Mouse (Mus musculus) midbrain, embryonic 12.5 days (tissue): ENCODE measurements at regions not wholly inside any gene's neighbourhood (a gene's known extent, or its start where the extent isn't known, plus 50 kb on each side); places are given as distances from the start of the nearest gene placed in this dataset.
"Not testable (repeated sequence)": the region's sequence is repeated elsewhere in the genome, so short reads cannot be mapped to it uniquely, and the experiment has no call there.

Experiments used
- ATAC-seq: fragments of 200-750 bp; cut with Nextera tagmentation; 2 replicates; pipeline ENCODE4 v1.8.0; 2017; ENCODE audit warnings: low read depth, moderate TSS enrichment, moderate library complexity; ENCODE audit not compliant: low FRiP score
- H3K27ac ChIP-seq: fragments of 300-500 bp; sonication (generic); replicated peaks from 2 replicates; pipeline ENCODE4 v1.5.1; 2016; ENCODE audit warnings: mild to moderate bottlenecking
- H3K27me3 ChIP-seq: fragments of 300-500 bp; sonication (generic); 2 replicates; pipeline ENCODE4 v1.6.1; 2016; ENCODE audit warnings: mild to moderate bottlenecking
- H3K36me3 ChIP-seq: fragments of 300-500 bp; sonication (generic); 2 replicates; pipeline ENCODE4 v1.6.1; 2016
- H3K4me1 ChIP-seq: fragments of 300-500 bp; sonication (generic); 2 replicates; pipeline ENCODE4 v1.6.1; 2016
- H3K4me2 ChIP-seq: fragments of 300-500 bp; sonication (generic); replicated peaks from 2 replicates; pipeline ENCODE4 v1.6.1; 2016; ENCODE audit warnings: mild to moderate bottlenecking, moderate library complexity
- H3K4me3 ChIP-seq: fragments of 300-500 bp; sonication (generic); 2 replicates; pipeline ENCODE4 v1.5.1; 2016; ENCODE audit warnings: mild to moderate bottlenecking
- H3K9ac ChIP-seq: fragments of 300-500 bp; sonication (generic); replicated peaks from 2 replicates; pipeline ENCODE4 v1.6.1; 2016; ENCODE audit warnings: mild to moderate bottlenecking, moderate library complexity
- H3K9me3 ChIP-seq: fragments of 300-500 bp; sonication (generic); 2 replicates; pipeline ENCODE4 v1.6.1; 2016; ENCODE audit warnings: mild to moderate bottlenecking
- WGBS: fragments of 180-500 bp; shearing (Covaris S2); methylation state at CpG from one replicate; pipeline ENCODE4 v1.1.7; 2016; 5-methylcytosine and 5-hydroxymethylcytosine counted together

DNA sequence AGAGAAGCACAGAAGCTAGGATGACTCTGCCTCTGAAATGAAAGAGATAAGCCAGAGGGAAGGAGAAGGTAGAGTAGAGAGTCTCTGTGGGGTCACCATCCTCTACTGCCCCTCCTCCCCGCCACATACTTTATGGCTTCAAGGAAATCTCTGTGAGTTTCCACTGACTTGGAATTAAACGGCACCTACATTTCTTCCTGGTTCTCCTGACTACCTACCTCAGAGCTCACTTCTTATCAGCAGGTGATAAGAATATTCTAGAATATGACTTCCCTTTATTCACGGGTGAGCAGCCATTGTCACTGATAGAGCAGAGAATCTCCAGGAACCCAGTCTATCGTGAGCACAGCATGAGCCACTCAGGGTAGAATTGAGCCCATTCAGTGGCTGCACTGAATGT is 111.3 kb upstream of the Kcnk2 start:
- Histone ChIP-seq H3K27me3 (no peaks in the 10 kb centered on the region), H3K4me1 (no peaks in the 10 kb centered on the region), H3K4me3 (no peak overlapping the region), H3K9ac (no peak overlapping the region), H3K36me3 (no peaks in the 10 kb centered on the region), H3K9me3 (peaks cover 12% of the 10 kb centered on the region), H3K27ac (no peak overlapping the region), H3K4me2 (no peak overlapping the region)
- no peak for ATAC-seq
- WGBS = 59% methylated on average over 4 of the region's 4 CpGs

DNA sequence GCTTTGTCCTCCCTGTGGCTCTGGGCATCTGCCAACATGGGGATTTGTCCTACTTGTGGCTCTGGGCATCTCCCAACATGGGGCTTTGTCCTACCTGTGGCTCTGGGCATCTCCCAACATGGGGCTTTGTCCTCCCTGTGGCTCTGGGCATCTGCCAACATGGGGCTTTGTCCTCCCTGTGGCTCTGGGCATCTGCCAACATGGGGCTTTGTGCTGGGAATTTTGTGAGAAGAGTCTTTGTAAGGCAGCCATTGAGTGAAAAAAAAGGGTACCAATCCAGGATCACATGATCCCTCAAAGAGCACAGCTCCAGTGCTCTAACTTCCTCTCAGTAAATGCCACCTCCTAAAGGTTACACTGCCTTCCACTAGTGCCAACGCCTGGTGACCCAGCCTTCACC is 105.2 kb upstream of the Kcnk2 start:
- not testable (repeated sequence) for H3K4me1 ChIP-seq, H3K9ac ChIP-seq, H3K27ac ChIP-seq, H3K4me3 ChIP-seq, ATAC-seq, H3K27me3 ChIP-seq, H3K36me3 ChIP-seq, H3K4me2 ChIP-seq
- peaks cover 17% of the 10 kb centered on the region for H3K9me3 ChIP-seq
- WGBS = 88% methylated on average over 1 of the region's 1 CpGs

DNA sequence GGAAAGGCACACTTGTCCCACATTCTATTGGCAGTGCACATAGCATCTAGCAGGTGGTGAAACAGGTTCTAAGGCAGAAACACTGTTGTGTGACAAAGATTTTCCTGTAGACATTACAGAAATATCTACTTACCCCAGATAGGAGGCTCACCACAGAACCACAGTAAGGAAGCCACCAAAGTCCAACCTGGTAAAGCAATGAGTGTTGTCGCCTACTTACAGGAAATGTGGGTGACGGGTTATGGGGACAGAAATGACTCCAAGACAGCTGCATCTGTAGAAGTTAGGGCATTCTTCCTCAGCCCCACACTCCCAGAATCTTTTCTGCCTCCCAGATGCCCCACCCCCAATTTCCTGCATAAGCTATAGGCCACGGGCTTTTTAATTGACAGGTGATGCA is 97.6 kb upstream of the Kcnk2 start:
- H3K36me3 ChIP-seq = no peaks in the 10 kb centered on the region
- no peaks in the 10 kb centered on the region for H3K27me3 ChIP-seq
- no peak overlapping the region for H3K4me2 ChIP-seq
- no peaks in the 10 kb centered on the region for H3K9me3 ChIP-seq
- no peak for ATAC-seq
- no peak overlapping the region for H3K27ac ChIP-seq
- H3K9ac ChIP-seq = no peak overlapping the region
- H3K4me3 ChIP-seq = no peak overlapping the region
- peaks cover 4% of the 10 kb centered on the region; the same call in 1 of the 2 replicates for H3K4me1 ChIP-seq
- whole genome bisulfite sequencing = 89% methylated on average over 3 of the region's 3 CpGs

DNA sequence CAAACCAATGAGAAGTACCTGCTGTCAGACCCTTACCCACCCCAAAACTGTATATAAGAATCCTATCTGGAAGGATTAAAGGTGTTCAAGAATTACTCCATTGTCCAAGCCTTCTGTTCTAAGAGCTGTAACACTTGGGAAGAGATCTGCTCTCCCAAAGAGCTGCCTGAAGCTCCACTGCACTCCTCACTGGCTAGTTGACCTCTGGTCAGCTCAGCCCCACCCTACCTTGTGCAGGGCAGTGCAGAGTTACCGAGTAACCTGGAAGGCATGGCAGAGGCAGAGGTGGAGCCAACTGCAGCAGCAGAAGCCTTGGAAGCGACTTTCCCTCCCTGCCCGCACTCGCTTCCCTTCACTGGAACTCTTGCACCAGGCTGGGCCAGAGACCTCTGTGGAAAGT is 97.1 kb upstream of the Kcnk2 start:
- no peak for ATAC-seq
- no peak overlapping the region for H3K27ac ChIP-seq
- no peaks in the 10 kb centered on the region for H3K9me3 ChIP-seq
- no peak overlapping the region for H3K9ac ChIP-seq
- 66% methylated on average over 4 of the region's 4 CpGs for WGBS
- peaks cover 10% of the 10 kb centered on the region; the same call in 1 of the 2 replicates for H3K4me1 ChIP-seq
- no peak overlapping the region for H3K4me3 ChIP-seq
- H3K4me2 ChIP-seq = no peak overlapping the region
- no peaks in the 10 kb centered on the region for H3K36me3 ChIP-seq
- no peaks in the 10 kb centered on the region for H3K27me3 ChIP-seq

DNA sequence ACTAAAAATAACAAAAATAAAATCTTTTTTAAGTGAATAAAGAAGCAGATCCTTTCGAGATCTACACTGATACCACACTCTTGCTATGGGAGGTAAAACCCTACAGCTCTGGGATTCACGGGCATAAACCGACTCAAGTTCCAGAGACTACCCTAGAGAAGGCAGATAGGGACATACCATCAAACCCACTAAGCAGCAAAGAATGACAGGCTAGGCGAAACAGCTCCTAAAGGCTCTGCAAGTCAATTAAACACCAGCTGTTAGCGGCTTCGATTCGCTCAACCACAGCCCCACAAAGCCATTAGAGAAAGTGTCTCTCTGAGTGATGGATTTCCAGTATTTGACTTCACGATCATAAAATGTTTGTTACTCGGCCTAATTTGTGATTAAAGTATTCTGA is 95.0 kb upstream of the Kcnk2 start:
- no peak overlapping the region for H3K9ac ChIP-seq
- no peak overlapping the region for H3K27ac ChIP-seq
- no peaks in the 10 kb centered on the region for H3K9me3 ChIP-seq
- WGBS = 83% methylated on average over 9 of the region's 9 CpGs
- ATAC-seq = no peak
- H3K27me3 ChIP-seq = no peaks in the 10 kb centered on the region
- no peaks in the 10 kb centered on the region for H3K36me3 ChIP-seq
- H3K4me2 ChIP-seq = no peak overlapping the region
- H3K4me1 ChIP-seq = peaks cover 11% of the 10 kb centered on the region; the same call in 1 of the 2 replicates
- H3K4me3 ChIP-seq = no peak overlapping the region

DNA sequence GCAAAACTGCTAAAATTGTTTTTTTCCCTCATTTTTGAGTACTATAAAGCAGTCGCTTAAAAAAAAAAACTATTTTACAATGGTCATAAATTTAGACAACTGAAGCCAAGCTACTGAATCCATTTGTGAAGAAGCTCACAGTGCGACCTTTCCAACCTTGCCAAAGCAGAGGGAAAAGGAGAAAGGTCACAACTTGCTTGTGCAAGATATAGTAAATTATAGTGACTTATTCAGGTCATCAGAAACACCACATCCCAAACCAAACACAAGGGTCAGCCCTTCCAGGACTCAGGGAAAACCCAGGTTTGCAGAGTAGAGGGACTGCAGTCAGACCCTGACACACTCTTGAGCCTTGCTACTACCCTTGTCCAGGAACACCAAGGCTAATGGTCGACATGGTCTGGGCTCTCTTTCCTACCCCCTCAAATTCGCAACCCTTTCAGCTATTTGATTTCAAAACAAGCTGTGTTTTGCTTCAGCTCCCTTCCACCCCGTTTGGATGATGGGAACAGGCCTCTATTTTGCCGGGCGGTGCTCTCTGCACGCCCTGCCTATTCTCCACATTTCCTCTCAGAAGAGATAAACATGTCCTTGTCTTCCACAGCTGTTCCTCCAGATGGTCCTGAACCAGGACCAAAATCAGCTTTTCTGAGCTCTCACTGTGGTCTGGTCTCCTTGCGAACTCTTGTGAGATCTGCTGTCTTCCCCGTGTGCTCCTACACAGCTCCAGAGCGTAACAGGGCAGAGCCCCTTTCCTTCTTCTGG is 93.5 kb upstream of the Kcnk2 start:
- H3K27ac ChIP-seq = no peak overlapping the region
- H3K4me2 ChIP-seq = no peak overlapping the region
- 85% methylated on average over 11 of the region's 11 CpGs for WGBS
- H3K36me3 ChIP-seq = no peaks in the 10 kb centered on the region
- no peaks in the 10 kb centered on the region for H3K27me3 ChIP-seq
- no peaks in the 10 kb centered on the region for H3K9me3 ChIP-seq
- no peak overlapping the region for H3K9ac ChIP-seq
- ATAC-seq = no peak
- H3K4me3 ChIP-seq = no peak overlapping the region
- peaks cover 11% of the 10 kb centered on the region; the same call in 1 of the 2 replicates for H3K4me1 ChIP-seq

DNA sequence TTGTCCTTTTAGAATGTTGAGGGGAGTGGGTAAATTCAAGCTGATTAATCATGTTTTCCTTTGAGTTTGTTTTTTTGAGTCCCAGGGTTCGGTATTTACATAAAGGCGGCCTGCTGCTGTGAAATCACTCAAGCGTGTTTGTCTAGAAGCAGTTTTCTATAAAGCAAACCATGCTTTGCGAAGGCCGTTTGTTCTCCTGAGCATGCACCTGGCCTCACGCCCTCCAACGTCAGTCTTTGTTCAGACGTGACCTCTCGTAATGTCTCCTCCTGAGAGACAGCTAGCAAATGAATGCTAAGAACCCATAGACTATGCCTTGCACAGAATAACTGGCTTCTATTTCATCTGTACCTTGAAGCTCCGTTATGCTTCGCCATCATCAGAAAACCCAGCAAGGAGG is 92.8 kb upstream of the Kcnk2 start:
- Histone ChIP-seq H3K27me3 (no peaks in the 10 kb centered on the region), H3K9ac (no peak overlapping the region), H3K9me3 (no peaks in the 10 kb centered on the region), H3K36me3 (no peaks in the 10 kb centered on the region), H3K4me3 (no peak overlapping the region), H3K27ac (no peak overlapping the region), H3K4me2 (no peak overlapping the region), H3K4me1 (peaks cover 11% of the 10 kb centered on the region; the same call in 1 of the 2 replicates)
- ATAC-seq = no peak
- 28% methylated on average over 11 of the region's 11 CpGs for WGBS

DNA sequence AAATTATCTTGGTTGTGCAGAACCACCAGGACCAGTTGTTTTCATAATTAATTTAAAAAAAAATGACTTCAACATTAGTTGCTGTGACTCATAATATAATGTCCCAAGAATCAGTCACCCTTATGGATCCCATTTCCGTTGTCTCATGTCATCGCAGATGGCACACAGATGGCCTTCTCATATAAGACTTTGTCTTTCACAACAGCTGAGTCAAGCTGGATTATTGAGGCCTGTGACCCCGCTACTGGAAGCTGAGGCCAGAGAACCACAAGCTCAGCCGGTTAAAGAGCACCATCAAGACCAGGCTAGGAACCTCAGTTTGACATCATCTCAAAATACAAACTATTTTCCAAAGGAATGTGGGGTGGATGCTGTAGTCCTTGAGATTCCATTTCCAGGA is 83.3 kb upstream of the Kcnk2 start:
- no peak overlapping the region for H3K4me3 ChIP-seq
- no peaks in the 10 kb centered on the region for H3K4me1 ChIP-seq
- no peaks in the 10 kb centered on the region for H3K27me3 ChIP-seq
- no peak overlapping the region for H3K4me2 ChIP-seq
- no peak overlapping the region for H3K27ac ChIP-seq
- no peaks in the 10 kb centered on the region for H3K36me3 ChIP-seq
- 93% methylated on average over 4 of the region's 4 CpGs for WGBS
- ATAC-seq = no peak
- no peak overlapping the region for H3K9ac ChIP-seq
- H3K9me3 ChIP-seq = no peaks in the 10 kb centered on the region

DNA sequence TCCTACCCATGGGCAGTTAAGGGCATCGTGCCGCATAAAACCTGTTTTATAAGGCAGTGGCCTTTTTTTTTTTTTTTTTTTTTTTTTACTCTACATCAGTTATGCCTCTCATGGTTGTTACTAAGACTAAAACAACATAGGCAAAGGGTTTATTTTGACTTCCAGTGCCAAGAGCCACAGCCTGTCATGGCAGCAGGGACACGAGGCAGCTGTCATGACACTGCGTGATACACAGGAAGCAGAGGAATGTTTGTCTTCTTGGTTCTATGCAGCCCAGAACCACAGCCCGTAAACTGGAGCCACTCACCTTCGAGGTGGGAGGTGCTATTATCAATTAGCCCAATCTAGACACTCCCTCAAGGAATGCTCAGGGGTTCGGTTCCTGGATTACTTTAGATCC is 81.3 kb upstream of the Kcnk2 start:
- no peaks in the 10 kb centered on the region for H3K36me3 ChIP-seq
- no peak overlapping the region for H3K4me2 ChIP-seq
- no peak overlapping the region for H3K27ac ChIP-seq
- H3K4me1 ChIP-seq = no peaks in the 10 kb centered on the region
- 91% methylated on average over 7 of the region's 7 CpGs for whole genome bisulfite sequencing
- no peak overlapping the region for H3K4me3 ChIP-seq
- no peaks in the 10 kb centered on the region for H3K9me3 ChIP-seq
- no peaks in the 10 kb centered on the region for H3K27me3 ChIP-seq
- H3K9ac ChIP-seq = no peak overlapping the region
- no peak for ATAC-seq

DNA sequence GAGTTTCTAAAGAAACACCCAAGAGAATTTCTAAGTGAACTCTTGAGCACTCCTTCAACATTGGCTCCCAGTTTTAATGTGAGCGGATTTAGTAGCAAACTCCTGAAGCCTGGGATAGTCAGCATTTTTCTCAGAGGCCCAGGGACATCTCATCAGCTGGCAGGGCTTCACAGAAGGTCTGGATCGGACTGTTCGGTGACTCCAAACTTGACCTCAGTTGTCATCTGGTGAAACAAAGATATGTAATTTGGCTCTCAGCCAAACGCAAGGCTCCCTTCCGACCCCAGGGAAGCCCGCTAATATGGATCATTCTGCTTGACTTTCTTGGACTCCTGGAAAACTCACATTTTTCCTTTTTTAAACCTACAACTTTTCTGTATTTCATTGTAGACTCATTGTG is 76.0 kb upstream of the Kcnk2 start:
- Histone ChIP-seq H3K4me3 (no peak overlapping the region), H3K27me3 (no peaks in the 10 kb centered on the region), H3K9me3 (no peaks in the 10 kb centered on the region), H3K27ac (no peak overlapping the region), H3K9ac (no peak overlapping the region), H3K4me1 (no peaks in the 10 kb centered on the region), H3K4me2 (no peak overlapping the region), H3K36me3 (no peaks in the 10 kb centered on the region)
- 84% methylated on average over 6 of the region's 6 CpGs for WGBS
- no peak for ATAC-seq

DNA sequence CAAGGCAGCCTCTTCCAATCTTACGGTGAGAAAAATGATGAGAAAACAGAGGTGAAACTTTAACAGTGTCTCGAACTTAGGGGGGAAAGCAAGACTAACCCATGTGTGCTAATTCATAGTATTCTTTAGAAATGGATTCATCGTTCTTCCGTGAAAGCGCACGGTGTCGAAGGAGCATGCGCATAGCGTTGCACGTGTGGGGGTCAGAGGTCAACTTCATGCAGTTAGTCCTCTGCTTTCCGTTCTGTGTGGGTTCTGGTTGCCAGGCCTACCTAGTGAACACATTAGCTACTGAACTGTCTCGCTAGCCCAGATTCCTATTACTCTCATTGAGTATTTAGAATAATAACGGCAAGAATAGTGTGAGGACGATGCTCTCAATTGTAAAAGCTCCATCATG is 74.7 kb upstream of the Kcnk2 start:
- no peak for ATAC-seq
- H3K4me1 ChIP-seq = no peaks in the 10 kb centered on the region
- no peak overlapping the region for H3K9ac ChIP-seq
- H3K4me2 ChIP-seq = no peak overlapping the region
- no peak overlapping the region for H3K27ac ChIP-seq
- H3K36me3 ChIP-seq = no peaks in the 10 kb centered on the region
- no peak overlapping the region for H3K4me3 ChIP-seq
- no peaks in the 10 kb centered on the region for H3K27me3 ChIP-seq
- H3K9me3 ChIP-seq = no peaks in the 10 kb centered on the region
- WGBS = 94% methylated on average over 14 of the region's 14 CpGs

DNA sequence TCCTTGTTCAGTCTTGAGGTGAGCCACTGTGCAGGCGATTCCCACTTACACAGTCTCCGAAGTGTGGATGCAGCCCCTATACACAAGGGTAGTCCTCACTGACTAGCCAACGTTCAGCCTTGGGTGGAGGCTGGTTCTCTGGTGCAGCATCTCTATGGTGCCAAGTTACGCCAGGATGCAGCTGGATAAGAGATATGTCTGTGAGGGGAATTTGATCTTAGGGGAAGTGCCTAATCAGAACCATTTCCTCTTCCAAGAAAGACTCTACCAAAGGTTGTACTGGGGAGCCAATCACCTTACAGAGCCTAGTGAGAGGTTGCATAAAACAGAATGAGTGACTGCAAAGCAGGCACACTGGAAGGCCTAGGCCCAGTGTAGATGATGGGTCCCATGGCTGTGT is 71.0 kb upstream of the Kcnk2 start:
- 89% methylated on average over 4 of the region's 4 CpGs for WGBS
- H3K4me2 ChIP-seq = no peak overlapping the region
- no peak overlapping the region for H3K9ac ChIP-seq
- no peak overlapping the region for H3K27ac ChIP-seq
- no peaks in the 10 kb centered on the region for H3K4me1 ChIP-seq
- ATAC-seq = no peak
- no peaks in the 10 kb centered on the region for H3K27me3 ChIP-seq
- no peaks in the 10 kb centered on the region for H3K36me3 ChIP-seq
- no peaks in the 10 kb centered on the region for H3K9me3 ChIP-seq
- H3K4me3 ChIP-seq = no peak overlapping the region

DNA sequence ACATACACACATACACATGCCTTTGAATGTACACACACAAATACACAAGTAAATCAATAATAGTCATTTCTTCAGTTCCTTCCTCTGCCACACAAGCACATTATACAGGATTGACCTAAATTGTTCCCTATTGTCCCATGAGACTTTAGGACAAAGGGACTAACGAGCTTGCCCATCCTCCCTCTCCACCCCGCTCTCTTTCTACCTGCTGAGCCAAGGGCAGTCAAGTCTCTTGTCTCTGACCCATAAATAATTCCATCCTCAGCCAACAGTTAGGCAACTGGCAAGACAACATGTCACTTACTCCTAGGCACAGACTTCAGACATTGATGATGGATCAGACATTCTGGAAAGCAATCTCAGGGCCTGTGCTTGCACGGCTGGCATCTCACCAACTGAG is 56.3 kb upstream of the Kcnk2 start:
- H3K9ac ChIP-seq = no peak overlapping the region
- H3K4me2 ChIP-seq = no peak overlapping the region
- no peak overlapping the region for H3K4me3 ChIP-seq

More for the DNA sequence above, 56.3 kb upstream of the Kcnk2 start:
- no peak for ATAC-seq
- Histone ChIP-seq H3K27ac (no peak overlapping the region), H3K4me1 (no peaks in the 10 kb centered on the region; the same call in 1 of the 2 replicates), H3K27me3 (no peaks in the 10 kb centered on the region), H3K9me3 (no peaks in the 10 kb centered on the region), H3K36me3 (no peaks in the 10 kb centered on the region)
- whole genome bisulfite sequencing = 55% methylated on average over 3 of the region's 3 CpGs
